Mouse (Mus musculus) kidney, adult 8-10 months (tissue): Measurements from ENCODE around the gene Rogdi.

Experiments
- DNase-seq, 2 experiments: peaks; one replicate each; pipeline ENCODE4 v3.0.0; 2022

The Rogdi gene

GRCm38 (mm10) chr16:4984717-4985116 lies 28.6 kb downstream of the Rogdi start:
- no peak for DNase-seq

GRCm38 (mm10) chr16:4979755-4980380 lies 33.5 kb downstream of the Rogdi start:
- peak; percentile 46 to 52 for DNase-seq

- peak; percentile 30 for DNase-seq
Measured at GRCm38 (mm10) chr16:4978275-4979051, 34.9 kb downstream of the Rogdi start.

DNA sequence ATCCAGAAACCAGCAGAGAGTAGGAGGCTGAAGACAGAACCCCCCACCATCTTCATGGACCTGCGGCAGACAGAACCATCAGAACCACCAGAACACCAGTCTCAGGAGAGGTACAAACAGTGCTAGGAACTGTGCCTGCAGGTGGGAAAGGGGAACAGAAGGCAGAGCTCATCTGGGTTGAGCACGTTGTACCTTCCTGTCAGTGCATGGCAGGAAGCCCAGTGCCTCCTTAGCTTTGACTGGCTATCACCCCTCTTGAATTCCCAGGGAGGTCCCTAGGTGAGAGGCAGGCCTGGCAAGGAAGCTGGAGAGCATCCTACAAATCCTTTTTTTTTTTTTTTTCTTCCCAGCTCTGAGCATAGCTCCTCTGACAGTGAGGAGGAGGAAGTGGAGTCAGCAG lies 37.2 kb downstream of the Rogdi start:
- DNase-seq: no peak

DNA sequence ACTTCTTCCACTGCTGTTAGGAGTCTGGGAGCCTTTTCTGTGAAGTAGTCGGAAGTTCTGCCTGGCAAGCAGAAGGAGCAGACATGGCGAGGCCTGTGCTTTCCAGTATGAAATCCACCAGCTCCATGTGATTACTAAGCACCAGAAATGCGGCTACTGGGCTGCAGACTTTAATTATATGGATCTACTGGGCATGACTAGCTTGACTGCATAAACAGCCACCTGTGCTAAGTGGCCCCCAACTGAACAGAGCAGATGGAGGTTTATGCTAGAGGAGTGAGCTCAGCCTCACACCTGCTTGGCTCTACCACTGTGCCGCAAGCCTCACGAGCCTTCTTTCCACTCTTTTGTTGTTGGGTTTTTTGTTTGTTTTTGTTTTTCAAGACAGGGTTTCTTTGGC lies 38.8 kb downstream of the Rogdi start:
- DNase-seq: no peak

DNA sequence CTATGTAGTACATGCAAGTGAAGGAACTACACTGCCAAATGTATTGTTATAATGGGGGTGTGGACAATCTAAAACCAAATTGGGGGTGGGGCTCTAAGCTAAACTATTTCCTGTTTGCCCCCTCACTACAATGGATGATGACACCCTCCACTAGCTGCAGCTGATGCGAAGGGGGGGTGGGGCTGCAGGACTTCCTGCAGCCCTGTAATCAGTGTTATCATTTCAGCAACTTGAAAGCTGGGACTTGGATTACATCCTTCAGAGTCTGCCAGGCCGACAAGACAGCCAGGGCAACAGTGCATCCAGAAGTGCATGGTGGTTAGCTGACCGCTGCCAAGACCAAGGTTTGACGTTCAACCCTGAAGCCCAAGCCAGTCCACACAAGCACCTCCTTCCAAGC lies 41.7 kb downstream of the Rogdi start:
- DNase-seq: no peak

GRCm38 (mm10) chr16:4969055-4969843 lies 44.1 kb downstream of the Rogdi start:
- DNase-seq: no peak

GRCm38 (mm10) chr16:4968426-4968825 lies 44.9 kb downstream of the Rogdi start:
- no peak for DNase-seq

DNA sequence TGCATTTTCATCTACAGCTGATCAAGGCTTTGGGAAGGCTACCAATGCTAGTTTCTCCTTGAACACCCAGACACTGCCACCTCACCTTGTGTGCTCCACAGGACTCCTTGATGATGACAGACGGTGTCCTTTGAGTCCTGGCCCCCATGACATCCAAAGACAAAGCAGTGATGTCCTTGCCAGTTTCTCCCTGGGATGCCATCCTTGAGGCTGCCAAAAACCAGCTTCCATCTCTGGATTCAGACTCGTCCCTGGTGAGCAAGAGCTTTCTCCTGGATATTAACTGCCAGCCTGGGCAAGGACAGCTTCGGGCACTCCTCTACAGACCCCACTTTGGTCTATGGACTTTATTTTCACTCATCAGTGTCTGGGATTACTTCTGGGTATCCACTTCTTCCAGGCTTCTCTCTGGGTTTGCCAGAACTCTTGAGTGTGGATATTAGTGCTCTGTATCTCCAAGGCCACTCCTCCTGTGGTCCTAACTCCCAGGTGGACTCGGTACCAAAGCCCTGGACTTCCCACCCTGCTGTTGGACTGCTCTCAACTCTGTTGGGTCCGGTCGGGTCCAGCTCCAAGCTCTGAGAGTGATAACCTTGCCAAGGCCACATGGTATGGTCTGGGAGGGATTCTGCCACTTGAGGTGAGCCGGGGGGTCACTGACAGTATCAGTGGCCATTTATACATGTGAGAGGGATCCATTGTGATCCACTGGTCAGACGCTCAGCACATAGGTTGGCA lies 47.8 kb downstream of the Rogdi start:
- DNase-seq: no peak

DNA sequence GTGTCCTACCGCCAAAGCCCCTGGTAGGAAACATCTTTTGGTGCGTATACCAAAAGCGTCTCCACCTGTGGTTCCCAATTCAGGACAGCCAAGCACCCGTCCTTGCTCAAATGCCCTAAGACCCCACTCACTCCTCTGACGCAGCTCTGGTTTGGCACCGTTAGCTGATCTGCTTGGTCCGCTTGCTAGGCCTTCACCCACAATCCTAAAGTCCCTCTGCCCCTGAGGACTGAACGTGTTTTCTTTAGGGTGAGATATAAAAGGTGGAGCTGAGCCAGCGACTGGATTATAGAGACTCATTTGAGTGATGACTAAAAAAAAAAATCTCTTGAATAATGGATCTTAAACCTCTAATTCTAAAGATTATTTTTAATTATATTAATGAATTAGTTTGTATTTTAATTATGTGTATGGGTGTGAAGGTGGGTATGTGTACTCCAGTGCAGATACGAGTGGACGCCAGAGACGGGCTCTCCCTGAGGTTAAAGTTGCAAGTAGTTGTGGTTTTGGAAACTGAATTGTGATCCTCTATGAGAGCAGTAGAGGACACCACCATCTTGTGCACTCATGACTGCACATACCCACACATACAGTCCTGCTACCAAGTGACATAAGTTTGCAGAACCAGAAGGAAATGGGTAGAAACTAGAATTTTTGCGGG lies 48.5 kb downstream of the Rogdi start:
- no peak for DNase-seq

DNA sequence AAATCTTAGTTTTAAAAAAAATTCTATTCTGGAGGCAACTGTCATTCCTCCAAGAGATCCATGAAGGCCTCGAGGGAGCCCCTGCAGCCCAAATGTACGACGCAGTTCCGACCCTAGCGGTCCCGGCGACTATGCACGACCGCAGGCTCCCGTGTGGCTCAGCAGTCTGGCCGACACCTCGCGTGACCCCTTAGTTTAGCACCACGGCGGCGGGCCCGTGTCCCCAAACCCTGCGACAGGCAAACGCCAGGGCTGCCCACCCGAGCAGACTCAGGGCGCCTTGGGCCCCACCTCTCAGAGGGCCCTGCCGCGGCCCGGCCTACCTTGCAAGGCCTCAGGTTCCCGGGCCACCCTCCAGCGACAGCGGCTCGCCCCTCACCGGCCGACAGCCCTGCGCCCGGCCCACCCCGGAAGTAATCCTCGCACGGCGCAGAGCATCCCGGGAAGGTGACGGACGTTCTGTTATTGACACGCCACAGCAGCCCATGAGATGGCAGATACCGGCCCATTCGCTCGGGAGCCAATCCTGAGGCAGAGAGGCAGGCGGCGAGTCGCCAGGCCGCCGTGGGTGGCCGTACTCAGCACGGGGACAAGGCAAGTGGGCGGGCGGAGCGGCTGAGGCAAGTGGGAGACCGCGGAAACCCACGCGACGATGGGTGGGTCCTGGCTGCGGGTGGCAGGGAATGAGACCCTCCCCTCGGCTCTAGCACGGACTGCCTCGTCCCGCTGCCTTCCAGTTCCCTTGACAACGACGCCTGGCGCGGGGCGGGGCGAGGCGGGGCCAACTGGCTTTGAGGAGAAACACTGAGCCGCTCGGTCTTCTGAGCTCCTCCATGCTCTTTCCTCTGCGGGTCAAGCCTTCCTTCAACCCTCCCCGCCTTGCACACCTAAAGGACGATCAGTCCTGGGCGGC lies 49.3 kb downstream of the Rogdi start, which contains the start of gene Anks3:
Gene Anks3 (minus strand): TSS at position 409 of the 913 bp plus-strand sequence.
- peak; percentile 99 for DNase-seq

DNA sequence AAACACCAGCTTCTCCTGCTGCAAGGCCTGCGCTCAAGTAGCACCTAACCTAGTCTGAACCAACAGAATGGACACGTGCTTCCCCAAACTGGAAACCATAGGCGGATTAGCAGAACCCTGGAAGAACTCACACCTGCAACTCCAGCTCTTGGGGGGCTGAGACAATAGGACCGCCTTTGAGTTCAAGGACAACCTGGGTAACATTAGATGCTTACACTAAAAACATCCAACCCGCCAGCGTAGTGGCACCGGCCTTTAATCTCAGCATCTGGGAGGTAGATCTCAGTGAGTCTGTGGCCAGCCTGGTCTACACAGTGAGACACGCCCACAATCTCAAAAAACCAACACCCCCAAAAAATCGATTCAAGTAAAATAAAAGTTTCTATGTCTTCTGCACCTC lies 50.0 kb downstream of the Rogdi start:
- DNase-seq: no peak

DNA sequence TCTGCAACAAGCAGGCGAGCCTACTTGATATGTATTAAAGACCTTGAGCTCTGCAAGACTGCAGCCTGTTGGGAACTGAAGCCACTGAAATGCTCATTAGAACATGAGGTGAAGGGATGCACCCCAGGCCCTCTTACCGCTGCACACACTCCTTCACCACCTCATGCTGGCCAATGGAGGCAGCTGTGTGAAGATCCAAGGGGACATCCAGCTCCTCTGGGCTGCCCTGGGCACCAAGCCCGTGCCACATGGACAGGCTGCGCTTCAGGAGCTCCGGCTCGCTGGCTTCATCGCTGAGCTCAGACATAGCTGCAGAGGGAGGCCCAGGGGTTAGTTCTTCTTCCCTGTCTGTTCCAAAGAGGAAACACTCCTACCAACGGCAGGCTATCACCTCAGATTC lies 53.1 kb downstream of the Rogdi start:
- no peak for DNase-seq
